Mouse (Mus musculus) hindbrain, embryonic 15.5 days (tissue): Measurements from ENCODE around the gene Rnf167. TPM values are rescaled to one million over a fixed set of nuclear protein-coding genes. Genes with fewer than 3 reads are reported as not detected.

Experiments used
- ATAC-seq: fragments of 200-750 bp; cut with Nextera tagmentation; 2 replicates; pipeline ENCODE4 v1.8.0; 2017; ENCODE audit warnings: low read depth, moderate number of reproducible peaks, moderate TSS enrichment; ENCODE audit not compliant: low FRiP score
- H3K27ac ChIP-seq: fragments of 300-500 bp; sonication (generic); replicated peaks from 2 replicates; pipeline ENCODE4 v1.5.1; 2015; ENCODE audit warnings: mild to moderate bottlenecking, inconsistent platforms
- H3K27me3 ChIP-seq: fragments of 300-500 bp; sonication (generic); 2 replicates; pipeline ENCODE4 v1.6.1; 2015; ENCODE audit warnings: control low read depth, inconsistent platforms
- H3K36me3 ChIP-seq: fragments of 300-500 bp; sonication (generic); 2 replicates; pipeline ENCODE4 v1.6.1; 2015; ENCODE audit warnings: control low read depth, inconsistent platforms
- H3K4me1 ChIP-seq: fragments of 300-500 bp; sonication (generic); replicated peaks from 2 replicates; pipeline ENCODE4 v1.6.1; 2015; ENCODE audit warnings: control low read depth, inconsistent platforms
- H3K4me2 ChIP-seq: fragments of 300-500 bp; sonication (generic); 2 replicates; pipeline ENCODE4 v1.6.1; 2015; ENCODE audit warnings: moderate library complexity, mild to moderate bottlenecking, inconsistent platforms
- H3K4me3 ChIP-seq: fragments of 300-500 bp; sonication (generic); 2 replicates; pipeline ENCODE4 v1.5.1; 2015; ENCODE audit warnings: mild to moderate bottlenecking, inconsistent platforms
- H3K9ac ChIP-seq: fragments of 300-500 bp; sonication (generic); 2 replicates; pipeline ENCODE4 v1.6.1; 2015; ENCODE audit warnings: inconsistent platforms
- H3K9me3 ChIP-seq: fragments of 300-500 bp; sonication (generic); 2 replicates; pipeline ENCODE4 v1.6.1; 2016; ENCODE audit warnings: control low read depth, inconsistent platforms
- WGBS: fragments of 180-500 bp; shearing (Covaris S2); methylation state at CpG from one replicate; pipeline ENCODE4 v1.1.7; 2015; 5-methylcytosine and 5-hydroxymethylcytosine counted together
- polyA plus RNA-seq: library from polyadenylated mRNA; unstranded; fragments of >200 nt; fragmentation: Nextera tagmentation; extraction: Ambion mirVana; gene quantifications from 2 replicates; pipeline ENCODE4 v1.2.1, GENCODE M21; 2015

Gene Rnf167
- polyA plus RNA-seq, 1 experiment from 2014 or later: 109 TPM

- 38% methylated on average over 14 of the region's 14 CpGs for WGBS
- no peaks in the 10 kb centered on the region for H3K9me3 ChIP-seq
- no peaks in the 10 kb centered on the region for H3K27me3 ChIP-seq
- no peak for ATAC-seq
- H3K4me1 ChIP-seq: peaks cover 32% of the 10 kb centered on the region
- H3K4me3 ChIP-seq: peak overlapping the region; percentile 57
- peak overlapping the region; percentile 83 for H3K4me2 ChIP-seq
- H3K36me3 ChIP-seq: peaks cover 17% of the 10 kb centered on the region
- peak overlapping the region; percentile 99 for H3K27ac ChIP-seq
- H3K9ac ChIP-seq: peak overlapping the region; percentile 64
Observed at GRCm38 (mm10) chr11:70670483-70670882, 23.4 kb downstream of the Rnf167 start.

DNA sequence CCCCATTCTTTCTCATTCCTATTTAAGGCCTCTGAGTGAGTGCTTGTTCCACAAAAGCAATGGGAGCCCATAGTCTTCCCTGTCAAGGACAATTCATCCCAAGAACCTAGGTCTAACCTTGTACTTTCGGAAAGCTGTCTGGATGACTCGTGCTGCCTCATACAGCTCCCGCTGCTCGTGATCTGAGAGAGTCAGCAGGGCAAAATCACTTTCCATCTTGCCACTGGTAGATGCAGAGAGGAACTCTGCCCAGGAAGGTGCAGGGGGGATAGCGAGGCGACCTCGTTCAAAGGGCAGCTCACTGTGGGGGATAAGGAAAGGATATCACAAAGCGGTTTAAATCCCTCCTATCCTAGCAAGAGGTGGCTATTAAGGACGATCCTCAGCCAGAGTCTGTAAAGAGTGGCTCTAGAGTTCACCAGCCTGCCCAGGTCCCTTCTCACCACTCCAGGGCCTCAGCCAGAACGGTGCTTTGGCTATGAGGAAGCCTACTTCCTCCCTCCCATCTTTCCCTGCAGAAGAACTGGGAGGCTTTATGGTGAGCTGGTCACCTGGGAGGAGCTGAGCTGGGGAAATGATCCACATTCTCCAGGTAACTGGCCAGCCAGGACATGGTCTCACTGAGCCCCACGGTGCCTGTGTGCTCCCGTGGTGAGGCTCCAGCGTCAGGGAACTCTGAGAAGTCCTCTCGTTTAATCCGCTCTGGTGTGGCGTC is 24.5 kb downstream of the Rnf167 start:
- Histone ChIP-seq H3K4me1 (peaks cover 32% of the 10 kb centered on the region), H3K9me3 (no peaks in the 10 kb centered on the region), H3K4me2 (peak overlapping the region; percentile 83; the same call in 1 of the 2 replicates), H3K36me3 (peaks cover 25% of the 10 kb centered on the region), H3K4me3 (no peak overlapping the region), H3K27ac (0 out of 2 replicates have a peak overlapping the region, but pooled peaks have one; percentile 99), H3K9ac (no peak overlapping the region), H3K27me3 (no peaks in the 10 kb centered on the region)
- ATAC-seq: no peak
- 83% methylated on average over 16 of the region's 16 CpGs for WGBS

DNA sequence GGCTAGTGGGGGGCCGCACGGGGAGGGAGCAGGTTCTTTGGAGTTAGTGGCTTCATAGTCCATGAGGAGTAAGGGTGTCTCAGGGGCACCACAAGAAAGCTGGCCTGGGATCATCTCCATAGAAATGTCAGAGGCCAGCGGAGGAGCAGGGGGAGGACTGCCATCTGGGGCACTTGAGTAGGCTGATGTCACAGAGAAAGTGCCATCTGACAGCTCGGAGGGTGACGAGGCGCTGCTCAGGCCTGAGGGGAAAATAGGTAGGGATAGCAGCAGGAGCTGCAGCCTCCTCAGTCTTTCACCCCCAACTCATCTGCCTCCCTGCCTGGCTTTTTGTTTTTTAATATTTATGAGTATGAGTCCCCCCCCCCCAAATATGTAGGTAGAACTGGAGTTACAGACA is 27.0 kb downstream of the Rnf167 start:
- Histone ChIP-seq H3K4me2 (no peak overlapping the region), H3K9me3 (no peaks in the 10 kb centered on the region), H3K36me3 (peaks cover 40% of the 10 kb centered on the region), H3K4me1 (peaks cover 19% of the 10 kb centered on the region), H3K4me3 (no peak overlapping the region), H3K27ac (no peak overlapping the region), H3K9ac (no peak overlapping the region), H3K27me3 (no peaks in the 10 kb centered on the region)
- 60% methylated on average over 6 of the region's 6 CpGs for WGBS
- no peak for ATAC-seq

GRCm38 (mm10) chr11:70674501-70674900 is 27.5 kb downstream of the Rnf167 start:
- H3K36me3 ChIP-seq: peaks cover 45% of the 10 kb centered on the region
- no peaks in the 10 kb centered on the region for H3K27me3 ChIP-seq
- WGBS: 67% methylated on average over 11 of the region's 11 CpGs
- peaks cover 19% of the 10 kb centered on the region for H3K4me1 ChIP-seq
- no peak overlapping the region for H3K4me2 ChIP-seq
- no peak overlapping the region for H3K27ac ChIP-seq
- no peak overlapping the region for H3K9ac ChIP-seq
- H3K9me3 ChIP-seq: no peaks in the 10 kb centered on the region
- no peak overlapping the region for H3K4me3 ChIP-seq
- ATAC-seq: no peak

DNA sequence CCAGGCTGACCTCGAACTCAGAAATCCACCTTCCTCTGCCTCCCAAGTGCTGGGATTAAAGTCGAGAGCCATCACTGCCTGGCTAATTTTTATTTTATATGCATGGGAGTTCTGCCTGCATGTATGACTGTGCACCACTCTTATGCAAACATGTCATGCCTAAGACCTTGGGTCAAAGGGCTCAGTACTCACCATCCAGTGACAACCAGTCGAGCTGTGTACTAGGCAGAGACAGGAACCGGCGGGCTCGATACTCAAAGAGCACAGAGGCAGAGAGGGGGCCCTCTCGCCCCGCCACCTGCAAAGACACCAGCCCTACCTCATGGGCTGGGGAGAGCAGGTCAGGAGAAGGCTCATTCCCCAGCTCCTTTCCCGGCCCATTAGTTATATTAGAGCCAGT is 31.1 kb downstream of the Rnf167 start:
- peaks cover 56% of the 10 kb centered on the region for H3K36me3 ChIP-seq
- ATAC-seq: no peak
- WGBS: 83% methylated on average over 9 of the region's 9 CpGs

DNA sequence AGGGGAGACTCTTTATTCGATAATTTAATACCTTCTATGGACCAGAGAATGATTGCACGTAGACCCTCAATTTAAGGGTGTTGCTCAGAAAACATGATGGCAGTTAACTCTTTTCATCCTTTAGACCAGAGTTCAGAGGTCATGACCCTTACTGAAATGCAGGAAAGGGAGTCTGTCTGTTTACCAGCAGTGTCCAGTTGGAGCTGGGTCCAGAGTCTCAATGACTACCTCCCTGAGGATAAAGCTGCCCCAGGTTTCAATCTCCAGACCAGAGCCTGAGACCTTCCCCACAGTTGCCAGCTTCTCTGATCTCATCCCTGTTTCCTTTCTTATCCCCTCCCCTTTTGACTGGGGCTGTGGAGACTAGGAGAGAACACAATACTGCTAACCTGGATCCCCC is 31.5 kb downstream of the Rnf167 start:
- H3K9ac ChIP-seq: no peak overlapping the region
- no peak for ATAC-seq
- WGBS: 66% methylated on average over 2 of the region's 2 CpGs
- no peak overlapping the region for H3K4me2 ChIP-seq
- peaks cover 60% of the 10 kb centered on the region for H3K36me3 ChIP-seq
- no peak overlapping the region for H3K4me3 ChIP-seq
- H3K4me1 ChIP-seq: peaks cover 7% of the 10 kb centered on the region; the same call in 1 of the 2 replicates
- H3K27me3 ChIP-seq: no peaks in the 10 kb centered on the region
- H3K27ac ChIP-seq: no peak overlapping the region
- no peaks in the 10 kb centered on the region for H3K9me3 ChIP-seq

More for the DNA sequence above, 31.1 kb downstream of the Rnf167 start:
- H3K4me2 ChIP-seq: no peak overlapping the region
- H3K4me3 ChIP-seq: no peak overlapping the region
- H3K4me1 ChIP-seq: peaks cover 7% of the 10 kb centered on the region; the same call in 1 of the 2 replicates
- no peaks in the 10 kb centered on the region for H3K9me3 ChIP-seq
- no peak overlapping the region for H3K27ac ChIP-seq
- H3K27me3 ChIP-seq: no peaks in the 10 kb centered on the region
- no peak overlapping the region for H3K9ac ChIP-seq

- ATAC-seq: no peak
Observed at GRCm38 (mm10) chr11:70679361-70679760, 32.3 kb downstream of the Rnf167 start.

GRCm38 (mm10) chr11:70679894-70680293 is 32.9 kb downstream of the Rnf167 start:
- H3K27ac ChIP-seq: no peak overlapping the region
- no peaks in the 10 kb centered on the region for H3K9me3 ChIP-seq
- 95% methylated on average over 8 of the region's 8 CpGs for WGBS
- H3K27me3 ChIP-seq: no peaks in the 10 kb centered on the region
- H3K4me3 ChIP-seq: no peak overlapping the region
- peaks cover 7% of the 10 kb centered on the region; the same call in 1 of the 2 replicates for H3K4me1 ChIP-seq
- H3K9ac ChIP-seq: no peak overlapping the region
- no peak for ATAC-seq
- H3K36me3 ChIP-seq: peaks cover 63% of the 10 kb centered on the region
- no peak overlapping the region for H3K4me2 ChIP-seq

More at GRCm38 (mm10) chr11:70679361-70679760, 32.3 kb downstream of the Rnf167 start:
- Histone ChIP-seq H3K9ac (no peak overlapping the region), H3K4me1 (peaks cover 7% of the 10 kb centered on the region; the same call in 1 of the 2 replicates), H3K27ac (no peak overlapping the region), H3K27me3 (no peaks in the 10 kb centered on the region), H3K4me3 (no peak overlapping the region), H3K9me3 (no peaks in the 10 kb centered on the region), H3K36me3 (peaks cover 64% of the 10 kb centered on the region), H3K4me2 (no peak overlapping the region)
- 95% methylated on average over 8 of the region's 8 CpGs for WGBS

DNA sequence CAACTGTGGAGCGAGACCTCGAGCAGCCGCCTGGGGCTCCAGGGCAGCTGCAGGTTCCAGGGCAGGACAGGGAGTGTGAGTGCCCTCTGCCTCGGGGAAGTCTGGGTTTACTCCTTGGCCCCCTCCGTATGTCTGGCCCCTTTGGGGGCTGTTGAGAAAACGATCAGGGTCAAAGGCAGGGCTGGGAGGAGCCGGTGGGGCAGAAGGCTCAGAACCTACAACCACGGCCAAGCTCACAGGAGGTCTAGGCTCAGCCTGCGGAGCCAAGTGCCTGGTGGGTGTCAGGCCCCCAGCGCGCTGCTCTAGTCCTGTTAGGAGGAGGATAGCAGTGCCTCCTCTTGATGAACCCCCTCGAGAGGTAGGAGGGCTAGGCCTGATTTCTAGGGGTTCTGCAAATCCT is 34.1 kb downstream of the Rnf167 start:
- Histone ChIP-seq H3K4me1 (peaks cover 10% of the 10 kb centered on the region; the same call in 1 of the 2 replicates), H3K36me3 (peaks cover 52% of the 10 kb centered on the region), H3K9me3 (no peaks in the 10 kb centered on the region), H3K9ac (no peak overlapping the region), H3K27me3 (no peaks in the 10 kb centered on the region), H3K27ac (no peak overlapping the region), H3K4me3 (no peak overlapping the region), H3K4me2 (no peak overlapping the region)
- 69% methylated on average over 12 of the region's 12 CpGs for WGBS
- ATAC-seq: no peak

DNA sequence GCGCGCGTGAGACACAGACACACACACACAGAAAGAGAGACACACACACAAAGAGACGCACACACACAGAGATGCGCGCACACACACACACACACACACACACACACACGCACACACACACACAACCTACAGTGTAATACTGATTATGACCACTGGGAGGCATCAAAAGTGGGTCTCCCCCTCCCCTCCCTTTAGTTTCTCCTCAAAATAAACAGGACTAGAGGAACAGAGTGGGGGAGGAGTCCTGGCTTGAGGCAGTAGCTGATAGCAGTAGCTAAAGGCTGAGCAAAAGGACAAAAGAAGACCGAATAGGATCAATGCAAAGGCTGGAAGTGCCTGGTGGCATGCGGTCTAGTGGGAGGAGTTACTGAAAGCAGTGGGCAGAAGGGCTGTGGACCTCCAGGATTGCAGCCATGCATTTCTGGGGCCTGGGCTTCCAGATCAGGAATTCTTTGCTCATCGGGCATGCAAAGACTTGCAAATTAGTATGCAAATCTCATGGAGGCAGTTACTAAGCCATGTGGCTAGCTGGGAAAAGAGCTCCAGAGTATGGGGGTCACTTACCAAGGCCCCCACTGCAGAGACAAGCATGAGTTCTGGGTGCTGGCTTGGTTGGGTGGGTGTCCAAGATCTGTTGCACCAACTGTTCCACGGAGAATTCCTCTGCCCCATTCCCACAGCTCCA is 35.0 kb downstream of the Rnf167 start:
- Histone ChIP-seq H3K4me1 (peaks cover 19% of the 10 kb centered on the region), H3K27ac (peak overlapping the region; percentile 35), H3K4me3 (no peak overlapping the region), H3K4me2 (no peak overlapping the region), H3K36me3 (peaks cover 44% of the 10 kb centered on the region), H3K9me3 (no peaks in the 10 kb centered on the region), H3K27me3 (no peaks in the 10 kb centered on the region), H3K9ac (no peak overlapping the region)
- WGBS: 15% methylated on average over 11 of the region's 11 CpGs
- peak; percentile 71 for ATAC-seq

DNA sequence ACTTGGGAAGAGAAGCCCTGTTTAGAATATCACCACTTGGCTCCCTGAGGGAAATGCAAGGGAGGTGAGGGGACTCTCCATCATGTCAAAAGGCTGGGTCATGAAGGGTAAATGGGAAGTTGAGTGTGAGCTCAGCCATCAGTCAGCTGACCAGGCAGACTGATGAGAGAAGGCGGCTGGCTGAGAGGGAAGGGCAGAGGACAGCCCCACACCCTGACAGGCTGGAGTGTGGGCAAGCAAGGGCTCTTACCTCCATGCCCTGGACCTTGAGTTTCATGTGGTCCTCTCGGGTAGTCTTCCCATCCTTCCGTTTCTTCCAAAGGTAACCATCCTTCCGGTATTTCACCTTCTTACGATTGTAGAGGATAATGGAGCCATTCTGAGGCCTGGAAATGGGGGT is 36.6 kb downstream of the Rnf167 start:
- no peak overlapping the region for H3K9ac ChIP-seq
- no peak overlapping the region for H3K4me3 ChIP-seq
- 95% methylated on average over 5 of the region's 5 CpGs for WGBS
- H3K4me2 ChIP-seq: no peak overlapping the region
- H3K36me3 ChIP-seq: peaks cover 37% of the 10 kb centered on the region
- peaks cover 29% of the 10 kb centered on the region for H3K4me1 ChIP-seq
- no peaks in the 10 kb centered on the region for H3K9me3 ChIP-seq
- no peak overlapping the region for H3K27ac ChIP-seq
- H3K27me3 ChIP-seq: no peaks in the 10 kb centered on the region
- ATAC-seq: no peak

- peaks cover 32% of the 10 kb centered on the region for H3K4me1 ChIP-seq
- no peaks in the 10 kb centered on the region for H3K9me3 ChIP-seq
- 3% methylated on average over 16 of the region's 16 CpGs for WGBS
- peak overlapping the region; percentile 83 for H3K9ac ChIP-seq
- peak overlapping the region; percentile 87 for H3K27ac ChIP-seq
- peak overlapping the region; percentile 94 for H3K4me3 ChIP-seq
- H3K4me2 ChIP-seq: peak overlapping the region; percentile 91
- ATAC-seq: peak; percentile 57
- no peaks in the 10 kb centered on the region for H3K27me3 ChIP-seq
- H3K36me3 ChIP-seq: peaks cover 18% of the 10 kb centered on the region
Observed at GRCm38 (mm10) chr11:70686901-70687566, 40.0 kb downstream of the Rnf167 start.
